Mouse (Mus musculus) limb, embryonic 14.5 days (tissue): ENCODE results near the gene Ston2. TPM values are rescaled to one million over a fixed set of nuclear protein-coding genes. Genes with fewer than 3 reads are reported as not detected.

Experiments
- ATAC-seq: fragments of 200-750 bp; cut with Nextera tagmentation; 2 replicates; pipeline ENCODE4 v1.8.0; 2017; ENCODE audit warnings: low read depth, moderate number of reproducible peaks, moderate TSS enrichment; ENCODE audit not compliant: low FRiP score
- DNase-seq: peaks from one replicate; pipeline ENCODE4 v3.0.0-alpha.2; 2015; ENCODE audit warnings: low spot score
- H3K27ac ChIP-seq: fragments of 300-500 bp; sonication (generic); replicated peaks from 2 replicates; pipeline ENCODE4 v1.5.1; 2014; ENCODE audit warnings: low read depth, mild to moderate bottlenecking, low read length, moderate library complexity, mixed read lengths
- H3K27me3 ChIP-seq: fragments of 300-500 bp; sonication (generic); 2 replicates; pipeline ENCODE4 v1.6.1; 2014; ENCODE audit warnings: low read length, mixed read lengths; ENCODE audit not compliant: control insufficient read depth, insufficient read depth
- H3K36me3 ChIP-seq: fragments of 300-500 bp; sonication (generic); 2 replicates; pipeline ENCODE4 v1.6.1; 2014; ENCODE audit warnings: mild to moderate bottlenecking, low read length, moderate library complexity, mixed read lengths; ENCODE audit not compliant: control insufficient read depth, insufficient read depth
- H3K4me1 ChIP-seq: fragments of 300-500 bp; sonication (generic); 2 replicates; pipeline ENCODE4 v1.6.1; 2014; ENCODE audit warnings: antibody characterized with exemption, low read length, mixed read lengths; ENCODE audit not compliant: control insufficient read depth, insufficient read depth
- H3K4me2 ChIP-seq: fragments of 300-500 bp; sonication (generic); replicated peaks from 2 replicates; pipeline ENCODE4 v1.6.1; 2014; ENCODE audit warnings: low read depth, mild to moderate bottlenecking, low read length, moderate library complexity; ENCODE audit not compliant: severe bottlenecking
- H3K4me3 ChIP-seq: fragments of 300-500 bp; sonication (generic); replicated peaks from 2 replicates; pipeline ENCODE4 v1.5.1; 2014; ENCODE audit warnings: low read length
- H3K9ac ChIP-seq: fragments of 300-500 bp; sonication (generic); 2 replicates; pipeline ENCODE4 v1.6.1; 2014; ENCODE audit warnings: mild to moderate bottlenecking, low read depth, low read length, moderate library complexity; ENCODE audit not compliant: severe bottlenecking
- H3K9me3 ChIP-seq: fragments of 300-500 bp; sonication (generic); 2 replicates; pipeline ENCODE4 v1.6.1; 2016; ENCODE audit warnings: low read length; ENCODE audit not compliant: control insufficient read depth
- POLR2A ChIP-seq: fragments of 200-500 bp; IDR thresholded peaks from 2 replicates; pipeline ENCODE4 v1.8.0; 2012; ENCODE audit warnings: inconsistent platforms, mild to moderate bottlenecking, moderate library complexity, borderline replicate concordance; ENCODE audit not compliant: insufficient read depth, insufficient read length; ENCODE audit errors: extremely low read depth
- WGBS: fragments of 180-500 bp; shearing (Covaris S2); extraction: QIAGEN DNeasy Blood & Tissue Kit; methylation state at CpG from one replicate; pipeline ENCODE4 v1.1.7; 2014; 5-methylcytosine and 5-hydroxymethylcytosine counted together
- polyA plus RNA-seq, 2 experiments: library from polyadenylated mRNA; depleted of rRNA in 1 of 2; stranded (reverse) in 1 of 2; unstranded in 1 of 2; fragments of >200 nt; fragmentation: Nextera tagmentation in 1 of 2; extraction: Ambion mirVana in 1 of 2; gene quantifications; 2 replicates each; pipeline versions ENCODE4 v1.2.1 to v1.2.3; 2012 to 2014

Gene Ston2
- polyA plus RNA-seq, 2 experiments = 9.6 to 9.9 TPM

DNA sequence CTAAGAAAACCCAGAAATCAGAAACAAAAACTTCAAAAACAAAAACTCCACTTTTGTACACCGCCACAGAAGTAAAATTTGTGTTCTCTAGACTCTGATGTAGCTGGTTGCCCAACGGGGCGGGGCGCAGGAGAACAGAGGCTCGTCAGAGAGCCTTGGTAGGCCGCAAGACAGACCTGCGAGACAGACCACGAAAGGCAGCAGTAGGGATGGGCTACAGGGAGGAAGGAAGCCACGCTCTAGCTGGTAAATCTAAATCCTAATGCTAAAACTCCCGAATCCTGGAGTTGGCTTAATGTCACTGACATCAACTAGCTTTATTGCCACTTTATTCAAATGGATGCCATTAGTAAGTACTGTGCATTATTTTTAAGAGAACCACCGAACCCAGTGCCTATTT is 18.9 kb upstream of the Ston2 start:
- no peak overlapping the region for H3K27ac ChIP-seq
- no peak overlapping the region for H3K9ac ChIP-seq
- no peak overlapping the region for H3K4me3 ChIP-seq
- no peak for ATAC-seq
- WGBS = 89% methylated on average over 11 of the region's 11 CpGs
- H3K4me1 ChIP-seq = no peaks in the 10 kb centered on the region
- no peak for TF ChIP-seq POLR2A
- H3K27me3 ChIP-seq = no peaks in the 10 kb centered on the region
- peaks cover 47% of the 10 kb centered on the region for H3K36me3 ChIP-seq
- no peaks in the 10 kb centered on the region for H3K9me3 ChIP-seq
- no peak for DNase-seq
- no peak overlapping the region for H3K4me2 ChIP-seq

DNA sequence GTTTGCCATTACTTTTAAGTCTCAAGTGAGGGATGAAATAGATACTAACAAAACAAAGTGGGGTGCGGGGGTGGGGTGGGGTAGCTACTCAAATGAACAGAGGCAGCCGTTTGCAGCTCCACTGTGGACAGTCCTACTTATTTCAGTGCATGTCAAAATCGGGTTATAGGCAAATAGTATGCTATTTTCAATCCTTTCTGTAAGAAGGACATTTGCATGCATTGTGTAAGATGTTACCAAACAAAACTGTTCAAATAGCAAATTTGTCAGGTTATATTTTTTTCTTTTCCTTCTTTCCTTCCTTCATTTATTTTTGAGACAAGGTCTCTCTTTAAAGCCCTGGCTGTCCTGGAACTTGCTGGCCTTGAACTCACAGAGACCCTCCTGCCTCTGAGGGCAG is 16.1 kb upstream of the Ston2 start:
- no peak overlapping the region for H3K27ac ChIP-seq
- TF ChIP-seq POLR2A = no peak
- no peaks in the 10 kb centered on the region for H3K4me1 ChIP-seq
- H3K4me3 ChIP-seq = no peak overlapping the region
- H3K36me3 ChIP-seq = peaks cover 21% of the 10 kb centered on the region
- no peak overlapping the region for H3K4me2 ChIP-seq
- DNase-seq = no peak
- no peak overlapping the region for H3K9ac ChIP-seq
- WGBS = 84% methylated on average over 3 of the region's 3 CpGs
- no peaks in the 10 kb centered on the region for H3K27me3 ChIP-seq
- no peaks in the 10 kb centered on the region for H3K9me3 ChIP-seq
- ATAC-seq = no peak

DNA sequence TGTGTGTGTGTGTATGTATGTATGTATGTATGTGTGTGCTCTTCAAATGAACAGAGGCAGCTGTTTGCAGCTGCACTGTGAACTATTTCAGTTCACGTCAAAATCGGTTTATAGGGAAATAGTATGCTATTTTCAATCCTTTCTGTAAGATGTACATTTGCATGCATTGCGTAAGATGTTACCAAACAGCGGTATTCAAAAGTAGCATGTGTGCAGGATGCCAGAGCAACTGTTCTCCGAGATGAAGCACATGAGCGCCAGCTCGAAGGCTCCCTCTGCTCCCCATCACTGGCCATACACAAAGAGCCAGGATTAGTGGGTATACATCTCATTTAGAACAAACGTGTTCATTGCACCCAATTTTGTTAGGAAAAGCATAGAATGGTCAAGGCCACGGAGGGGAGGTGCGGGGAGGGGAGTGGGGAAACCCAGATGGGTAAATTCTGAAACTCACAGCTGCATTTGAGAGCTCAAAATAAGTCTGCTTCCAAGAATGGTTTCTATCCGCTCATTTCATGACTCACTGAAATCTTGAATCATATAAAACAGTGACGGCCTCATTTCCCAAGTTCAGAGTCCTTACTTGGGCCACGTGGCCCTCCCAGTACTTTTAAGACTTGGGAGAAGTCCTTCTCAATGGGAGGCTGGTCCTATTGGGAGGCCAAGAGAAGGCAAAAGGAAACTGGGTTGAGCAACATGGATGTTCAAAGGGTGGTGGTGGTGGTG is 15.2 kb upstream of the Ston2 start:
- Histone ChIP-seq H3K4me2 (no peak overlapping the region), H3K27me3 (no peaks in the 10 kb centered on the region), H3K9me3 (no peaks in the 10 kb centered on the region), H3K4me3 (no peak overlapping the region), H3K9ac (no peak overlapping the region), H3K4me1 (no peaks in the 10 kb centered on the region), H3K27ac (no peak overlapping the region), H3K36me3 (peaks cover 12% of the 10 kb centered on the region)
- TF ChIP-seq POLR2A = no peak
- ATAC-seq = no peak
- DNase-seq = no peak
- WGBS = 83% methylated on average over 13 of the region's 13 CpGs

DNA sequence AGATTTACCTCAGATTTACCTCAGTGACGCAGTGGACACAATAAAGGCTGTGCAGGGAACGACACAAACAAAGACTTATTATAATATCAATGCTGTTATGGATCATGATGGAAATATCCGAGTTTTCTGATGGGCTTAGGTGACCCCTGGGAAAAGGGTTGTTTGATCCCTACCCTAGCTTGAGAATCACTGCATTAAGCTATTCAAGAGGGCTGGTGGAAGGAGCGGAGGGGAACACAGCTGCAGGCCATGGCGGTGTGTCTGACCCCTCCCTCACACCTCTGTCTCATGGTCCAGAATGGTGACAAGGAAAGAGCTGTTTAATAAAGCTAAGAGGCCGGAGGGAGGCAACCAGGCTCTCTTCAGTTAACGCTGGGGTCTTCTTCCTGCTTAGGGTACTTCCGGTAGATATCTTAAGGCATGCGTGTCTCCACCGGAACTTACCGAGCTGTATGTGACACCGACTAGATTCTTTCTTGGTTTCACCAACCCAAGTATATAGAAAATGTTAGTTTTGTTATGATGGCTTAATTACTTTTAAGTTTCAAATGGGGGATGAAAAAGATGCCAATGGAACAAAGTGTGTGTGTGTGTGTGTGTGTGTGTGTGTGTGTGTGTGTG is 14.5 kb upstream of the Ston2 start:
- no peak overlapping the region for H3K9ac ChIP-seq
- no peak overlapping the region for H3K4me2 ChIP-seq
- H3K27ac ChIP-seq = no peak overlapping the region
- ATAC-seq (no peak), DNase-seq (no peak)
- WGBS = 89% methylated on average over 12 of the region's 12 CpGs
- H3K4me1 ChIP-seq = no peaks in the 10 kb centered on the region
- no peak overlapping the region for H3K4me3 ChIP-seq
- peaks cover 7% of the 10 kb centered on the region for H3K36me3 ChIP-seq
- H3K9me3 ChIP-seq = no peaks in the 10 kb centered on the region
- H3K27me3 ChIP-seq = no peaks in the 10 kb centered on the region
- TF ChIP-seq POLR2A = no peak

DNA sequence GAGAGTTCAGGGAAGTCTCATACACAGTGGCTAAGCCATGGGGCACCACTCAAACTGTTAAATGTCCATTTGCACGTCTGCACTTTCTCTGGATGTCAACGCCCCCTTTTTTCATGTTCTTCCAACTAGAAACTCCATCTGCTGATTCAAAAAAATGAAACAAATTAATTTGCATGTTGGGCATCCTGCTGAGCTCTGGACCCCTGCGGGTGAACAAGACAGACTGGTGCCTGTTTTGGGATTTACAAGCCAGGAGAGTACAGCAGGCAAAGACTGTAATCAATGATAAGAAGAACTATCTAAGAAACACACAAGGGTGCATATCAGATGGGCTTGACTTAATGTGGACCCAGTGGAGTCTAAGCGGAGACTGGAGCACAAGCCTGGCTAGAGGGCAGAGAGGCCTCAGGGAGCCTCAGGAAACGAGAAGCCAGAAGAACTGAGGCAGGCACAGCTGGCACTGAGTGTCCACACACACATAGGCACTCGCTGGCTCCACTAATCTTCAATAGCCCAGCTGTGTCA is 12.7 kb upstream of the Ston2 start:
- Histone ChIP-seq H3K9ac (no peak overlapping the region), H3K36me3 (no peaks in the 10 kb centered on the region; the same call in 1 of the 2 replicates), H3K4me1 (no peaks in the 10 kb centered on the region), H3K4me2 (no peak overlapping the region), H3K4me3 (no peak overlapping the region), H3K27ac (no peak overlapping the region), H3K27me3 (no peaks in the 10 kb centered on the region), H3K9me3 (no peaks in the 10 kb centered on the region)
- ATAC-seq = no peak
- DNase-seq = no peak
- no peak for TF ChIP-seq POLR2A
- WGBS = 77% methylated on average over 6 of the region's 6 CpGs
